Mouse (Mus musculus) thymus, adult 2 months (tissue): ENCODE measurements at regions not wholly inside any gene's neighbourhood (a gene's known extent, or its start where the extent isn't known, plus 50 kb on each side); places are given as distances from the start of the nearest gene placed in this dataset.

ENCODE experiments used
- DNase-seq: peaks from one replicate; pipeline ENCODE4 v3.0.0; 2021
- H3K27ac ChIP-seq: fragments of 200-500 bp; 2 replicates; pipeline ENCODE4 v1.5.1; 2012; ENCODE audit warnings: low read length, control low read depth; ENCODE audit not compliant: control insufficient read depth, insufficient read depth
- H3K27me3 ChIP-seq: fragments of 200-500 bp; 2 replicates; pipeline ENCODE4 v1.6.1; 2012; ENCODE audit warnings: mild to moderate bottlenecking, low read length, moderate library complexity, mixed read lengths; ENCODE audit not compliant: control insufficient read depth, insufficient read depth
- H3K36me3 ChIP-seq: fragments of 200-500 bp; 2 replicates; pipeline ENCODE4 v1.6.1; 2012; ENCODE audit warnings: mild to moderate bottlenecking, low read length, moderate library complexity; ENCODE audit not compliant: control insufficient read depth, insufficient read depth
- H3K4me1 ChIP-seq: fragments of 200-500 bp; replicated peaks from 2 replicates; pipeline ENCODE4 v1.6.1; 2012; ENCODE audit warnings: low read length; ENCODE audit not compliant: control insufficient read depth, insufficient read depth
- H3K4me3 ChIP-seq: fragments of 200-500 bp; 2 replicates; pipeline ENCODE4 v1.5.1; 2012; ENCODE audit warnings: mild to moderate bottlenecking, low read length, control low read depth, moderate library complexity; ENCODE audit not compliant: control insufficient read depth, insufficient read depth
- CTCF ChIP-seq: fragments of 200-500 bp; IDR thresholded peaks from 2 replicates; pipeline ENCODE4 v1.5.1; 2012; ENCODE audit warnings: mild to moderate bottlenecking, control low read depth, low read length, moderate library complexity, borderline replicate concordance; ENCODE audit not compliant: control insufficient read depth, poor library complexity, insufficient read depth; ENCODE audit errors: extremely low read depth
- POLR2A ChIP-seq: fragments of 200-500 bp; IDR thresholded peaks from 2 replicates; pipeline ENCODE4 v1.6.1; 2012; ENCODE audit warnings: mild to moderate bottlenecking, low read length, control low read depth, moderate library complexity; ENCODE audit not compliant: control insufficient read depth, poor library complexity, insufficient read depth; ENCODE audit errors: extremely low read depth
- WGBS: fragments of 180-500 bp; shearing (Covaris S2); methylation state at CpG from one replicate; pipeline ENCODE4 v1.1.7; 2018; 5-methylcytosine and 5-hydroxymethylcytosine counted together

- 45% methylated on average over 4 of the region's 4 CpGs for WGBS
- no peak overlapping the region for H3K27ac ChIP-seq
- TF ChIP-seq POLR2A (no peak), CTCF (no peak)
- H3K36me3 ChIP-seq, result no peaks in the 10 kb centered on the region
- H3K27me3 ChIP-seq, result no peaks in the 10 kb centered on the region
- no peak overlapping the region for H3K4me3 ChIP-seq
- no peak for DNase-seq
- no peaks in the 10 kb centered on the region for H3K4me1 ChIP-seq
Observed at GRCm38 (mm10) chr2:160068772-160069171, 265.2 kb downstream of the Gm826 start.

- 85% methylated on average over 9 of the region's 9 CpGs for WGBS
- no peak for DNase-seq
Observed at GRCm38 (mm10) chr2:160067904-160068303, 266.1 kb downstream of the Gm826 start.

GRCm38 (mm10) chr2:160066491-160067303 lies 267.3 kb downstream of the Gm826 start:
- no peak for DNase-seq
- Histone ChIP-seq H3K4me1 (no peaks in the 10 kb centered on the region), H3K4me3 (no peak overlapping the region), H3K36me3 (no peaks in the 10 kb centered on the region), H3K27me3 (no peaks in the 10 kb centered on the region), H3K27ac (no peak overlapping the region)
- TF ChIP-seq CTCF (no peak), POLR2A (no peak)
- WGBS, result 42% methylated on average over 6 of the region's 6 CpGs

More at GRCm38 (mm10) chr2:160067904-160068303, 266.1 kb downstream of the Gm826 start:
- no peak overlapping the region for H3K27ac ChIP-seq
- H3K27me3 ChIP-seq, result no peaks in the 10 kb centered on the region
- no peaks in the 10 kb centered on the region for H3K4me1 ChIP-seq
- no peak overlapping the region for H3K4me3 ChIP-seq
- no peaks in the 10 kb centered on the region for H3K36me3 ChIP-seq
- no peak for TF ChIP-seq CTCF
- TF ChIP-seq POLR2A, result no peak

- no peak for TF ChIP-seq POLR2A
- TF ChIP-seq CTCF, result no peak
- 77% methylated on average over 4 of the region's 4 CpGs for WGBS
- no peak for DNase-seq
- no peak overlapping the region for H3K4me3 ChIP-seq
- no peak overlapping the region for H3K27ac ChIP-seq
- H3K4me1 ChIP-seq, result no peaks in the 10 kb centered on the region
- H3K36me3 ChIP-seq, result no peaks in the 10 kb centered on the region
- no peaks in the 10 kb centered on the region for H3K27me3 ChIP-seq
Observed at GRCm38 (mm10) chr2:160062148-160062937, 271.6 kb downstream of the Gm826 start.

- TF ChIP-seq CTCF, result no peak
- no peak for TF ChIP-seq POLR2A
- Histone ChIP-seq H3K4me3 (no peak overlapping the region), H3K36me3 (no peaks in the 10 kb centered on the region), H3K4me1 (no peaks in the 10 kb centered on the region), H3K27ac (no peak overlapping the region), H3K27me3 (no peaks in the 10 kb centered on the region)
- WGBS, result 72% methylated on average over 5 of the region's 5 CpGs
- no peak for DNase-seq
Observed at GRCm38 (mm10) chr2:160060091-160060490, 273.9 kb downstream of the Gm826 start.

GRCm38 (mm10) chr2:160057211-160057610 lies 276.8 kb downstream of the Gm826 start:
- no peaks in the 10 kb centered on the region for H3K36me3 ChIP-seq
- WGBS, result 74% methylated on average over 6 of the region's 6 CpGs
- TF ChIP-seq POLR2A, result no peak
- no peak for TF ChIP-seq CTCF
- no peak overlapping the region for H3K4me3 ChIP-seq
- no peaks in the 10 kb centered on the region for H3K27me3 ChIP-seq
- no peaks in the 10 kb centered on the region for H3K4me1 ChIP-seq
- DNase-seq, result no peak
- no peak overlapping the region for H3K27ac ChIP-seq
